ENCODE assay signal across 16 mouse cellular contexts in the genomic region with DNA sequence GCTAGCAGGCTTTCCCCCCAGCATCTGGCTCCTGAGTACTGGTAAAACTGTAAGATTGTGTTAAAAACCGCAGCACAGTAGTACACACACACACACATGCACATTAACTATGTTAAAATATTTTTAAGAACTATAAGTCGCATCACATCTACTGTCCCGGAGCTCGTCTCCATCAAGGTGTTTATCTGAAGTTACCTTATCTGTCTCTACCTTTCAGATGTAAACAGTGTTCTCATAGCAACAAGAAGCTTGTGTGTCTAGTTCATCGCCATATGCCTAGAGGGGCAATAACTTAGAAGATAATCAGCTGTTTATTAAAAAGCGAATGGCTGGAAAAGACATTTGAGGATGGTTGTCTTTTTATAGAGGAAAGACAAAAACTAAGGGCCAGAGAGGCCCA.
"Had no signal": no experiment of that assay in that cellular context is flagged by ENCODE, and none has a peak within 500 bp of the region (broad histone marks: within the 10 kb centered on the region; RNA-seq: fewer than 3 reads in every experiment).

No protein-coding gene starts in this region.

- H3K9ac ChIP-seq: neural tube, embryonic 13.5 days; neural tube, embryonic 15.5 days; stomach, embryonic 15.5 days had no signal

- H3K27ac ChIP-seq: neural tube, embryonic 13.5 days; neural tube, embryonic 15.5 days; stomach, embryonic 15.5 days; stomach, postnatal 0 days had no signal

- H3K36me3 ChIP-seq: neural tube, embryonic 13.5 days; neural tube, embryonic 15.5 days; stomach, embryonic 15.5 days had no signal

- H3K4me1 ChIP-seq: stomach, embryonic 15.5 days had no signal

- H3K27me3 ChIP-seq: neural tube, embryonic 13.5 days; neural tube, embryonic 15.5 days; stomach, embryonic 15.5 days had no signal

- H3K4me2 ChIP-seq: neural tube, embryonic 13.5 days; neural tube, embryonic 15.5 days; stomach, embryonic 15.5 days had no signal

- H3K9me3 ChIP-seq: neural tube, embryonic 13.5 days; neural tube, embryonic 15.5 days; stomach, embryonic 15.5 days had no signal

- DNase-seq: retina, postnatal 1 day; right cerebral cortex, adult 18-20 months; right cerebral cortex, postnatal 14 days; right cerebral cortex, postnatal 25 days; right cerebral cortex, postnatal 4 days; spleen, adult 18-20 months; thymus, adult 18-20 months; thymus, adult 2 months; thymus, postnatal 14 days; thymus, postnatal 25 days; thymus, postnatal 36 days; thymus, postnatal 4 days had no signal

- H3K4me3 ChIP-seq: neural tube, embryonic 13.5 days; neural tube, embryonic 15.5 days; stomach, embryonic 15.5 days had no signal
